Mouse (Mus musculus): ENCODE measurements around the gene Rab3ip.

GRCm38 (mm10) chr10:116984836-116985235, 34.3 kb upstream of the Rab3ip start:
- TF ChIP-seq CTCF (IDR thresholded peaks at IDR 0.05; ENCODE audit: low read depth, low read length) (no peak), TAL1 (conservative IDR thresholded peaks at IDR 0.05; ENCODE audit: low read depth, low read length) (no peak), GATA2 (IDR thresholded peaks at IDR 0.05; ENCODE audit: borderline replicate concordance, low read depth, low read length) (no peak), GATA1 (IDR thresholded peaks at IDR 0.05; ENCODE audit: borderline replicate concordance, low read length) (no peak), POLR2AphosphoS5 (IDR thresholded peaks at IDR 0.05; ENCODE audit: insufficient replicate concordance, low read depth, low read length) (no peak)
